Mouse (Mus musculus): ENCODE data around the gene Ssbp3. TPM values are rescaled to one million over a fixed set of nuclear protein-coding genes. Genes with fewer than 3 reads are reported as not detected.
A peak's percentile ranks its signal among the peaks of the same experiment; 100 is the strongest.

The Ssbp3 gene
- polyA plus RNA-seq, 1 experiment from 2014 or later, result 50.5 TPM

DNA sequence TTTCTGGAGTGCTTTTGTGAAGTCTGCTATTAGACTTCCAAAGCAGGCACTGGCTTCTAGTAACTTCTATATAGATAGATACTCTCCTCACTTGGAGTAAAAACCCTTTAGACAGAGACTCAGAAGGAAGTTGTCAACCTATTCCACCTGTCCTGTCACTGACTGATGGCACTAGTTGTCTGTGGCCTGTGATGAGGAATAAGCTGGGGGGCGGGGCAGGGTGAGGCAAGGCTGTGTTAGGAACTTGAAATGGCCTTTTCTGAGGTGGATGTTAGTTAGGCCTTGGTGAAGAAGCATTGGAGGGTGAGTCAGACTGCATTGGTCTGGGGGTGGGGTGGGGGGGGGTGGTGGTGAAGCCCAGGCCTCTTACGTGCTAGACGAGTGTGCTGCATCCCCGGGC, 65.4 kb downstream of the Ssbp3 start:
- no peak overlapping the region for H3K27ac ChIP-seq (replicated peaks)
- peaks cover 87% of the 10 kb centered on the region for H3K4me1 ChIP-seq (replicated peaks)
- H3K36me3 ChIP-seq (replicated peaks), result 0 out of 2 replicates have a peak, but pooled peaks cover 15% of the 10 kb centered on the region
- WGBS (ENCODE audit: insufficient replicate concordance), result 75% methylated on average over 4 of the region's 4 CpGs
- no peaks in the 10 kb centered on the region for H3K9me3 ChIP-seq (replicated peaks)
- H3K4me3 ChIP-seq (replicated peaks), result no peak overlapping the region
- no peak overlapping the region for H3K4me2 ChIP-seq
- H3K9ac ChIP-seq, result no peak overlapping the region
- no peak for ATAC-seq (ENCODE audit: insufficient read depth)
- no peaks in the 10 kb centered on the region for H3K27me3 ChIP-seq

DNA sequence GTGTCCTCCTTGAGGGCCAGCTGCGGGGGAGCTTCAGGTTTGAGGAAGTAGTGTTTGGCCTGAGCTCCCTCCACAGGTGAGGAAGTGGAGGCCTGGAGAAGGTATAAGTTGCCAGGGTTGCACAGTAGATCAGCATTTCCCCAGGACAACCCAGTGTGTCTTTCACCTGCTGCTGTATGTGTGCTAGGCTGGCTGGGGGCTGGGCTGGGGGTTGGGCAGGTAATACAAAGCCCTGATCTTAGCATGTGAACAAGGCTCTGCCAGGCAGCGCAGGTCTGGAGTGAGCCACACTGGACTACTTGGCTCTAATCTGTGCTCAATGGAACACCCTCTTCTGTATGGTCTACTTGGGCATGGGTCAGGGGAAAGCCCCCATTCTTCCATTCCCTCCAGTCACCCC, 66.1 kb downstream of the Ssbp3 start:
- no peak overlapping the region for H3K27ac ChIP-seq (replicated peaks)
- 73% methylated on average over 2 of the region's 2 CpGs for WGBS (ENCODE audit: insufficient replicate concordance)
- no peak for ATAC-seq (ENCODE audit: insufficient read depth)
- peaks cover 87% of the 10 kb centered on the region for H3K4me1 ChIP-seq (replicated peaks)
- no peaks in the 10 kb centered on the region for H3K27me3 ChIP-seq
- H3K36me3 ChIP-seq (replicated peaks), result 0 out of 2 replicates have a peak, but pooled peaks cover 18% of the 10 kb centered on the region
- no peak overlapping the region for H3K9ac ChIP-seq
- H3K4me2 ChIP-seq, result no peak overlapping the region
- H3K9me3 ChIP-seq (replicated peaks), result no peaks in the 10 kb centered on the region
- no peak overlapping the region for H3K4me3 ChIP-seq (replicated peaks)

- Histone ChIP-seq H3K27me3 (no peaks in the 10 kb centered on the region), H3K9me3 (replicated peaks) (no peaks in the 10 kb centered on the region), H3K27ac (replicated peaks) (no peak overlapping the region), H3K36me3 (replicated peaks) (0 out of 2 replicates have a peak, but pooled peaks cover 21% of the 10 kb centered on the region), H3K4me3 (replicated peaks) (no peak overlapping the region), H3K4me1 (replicated peaks) (peaks cover 87% of the 10 kb centered on the region), H3K4me2 (no peak overlapping the region), H3K9ac (no peak overlapping the region)
- ATAC-seq (ENCODE audit: insufficient read depth), result no peak
- WGBS (ENCODE audit: insufficient replicate concordance), result 20% methylated on average over 6 of the region's 6 CpGs
Observed at GRCm38 (mm10) chr4:106977218-106977651, 66.7 kb downstream of the Ssbp3 start.

- Histone ChIP-seq H3K27me3 (no peaks in the 10 kb centered on the region), H3K4me1 (replicated peaks) (peaks cover 86% of the 10 kb centered on the region), H3K4me2 (no peak overlapping the region), H3K9me3 (replicated peaks) (no peaks in the 10 kb centered on the region), H3K9ac (no peak overlapping the region), H3K27ac (replicated peaks) (no peak overlapping the region), H3K4me3 (replicated peaks) (no peak overlapping the region), H3K36me3 (replicated peaks) (0 out of 2 replicates have a peak, but pooled peaks cover 21% of the 10 kb centered on the region)
- ATAC-seq (ENCODE audit: insufficient read depth), result no peak
- 75% methylated on average over 8 of the region's 8 CpGs for WGBS (ENCODE audit: insufficient replicate concordance)
Observed at GRCm38 (mm10) chr4:106978376-106978775, 67.9 kb downstream of the Ssbp3 start.

GRCm38 (mm10) chr4:106980669-106981068, 70.2 kb downstream of the Ssbp3 start:
- peak overlapping the region; percentile 29; the same call in 1 of the 2 replicates for H3K9ac ChIP-seq
- no peak overlapping the region for H3K4me3 ChIP-seq (replicated peaks)
- peaks cover 90% of the 10 kb centered on the region for H3K4me1 ChIP-seq (replicated peaks)
- H3K27ac ChIP-seq (replicated peaks), result peak overlapping the region; percentile 60
- H3K4me2 ChIP-seq, result 0 out of 2 replicates have a peak overlapping the region, but pooled peaks have one; percentile 35
- 0 out of 2 replicates have a peak, but pooled peaks have one; percentile 27 for ATAC-seq (ENCODE audit: insufficient read depth)
- H3K9me3 ChIP-seq (replicated peaks), result no peaks in the 10 kb centered on the region
- H3K27me3 ChIP-seq, result no peaks in the 10 kb centered on the region
- WGBS (ENCODE audit: insufficient replicate concordance), result 25% methylated on average over 7 of the region's 7 CpGs
- H3K36me3 ChIP-seq (replicated peaks), result 0 out of 2 replicates have a peak, but pooled peaks cover 21% of the 10 kb centered on the region

DNA sequence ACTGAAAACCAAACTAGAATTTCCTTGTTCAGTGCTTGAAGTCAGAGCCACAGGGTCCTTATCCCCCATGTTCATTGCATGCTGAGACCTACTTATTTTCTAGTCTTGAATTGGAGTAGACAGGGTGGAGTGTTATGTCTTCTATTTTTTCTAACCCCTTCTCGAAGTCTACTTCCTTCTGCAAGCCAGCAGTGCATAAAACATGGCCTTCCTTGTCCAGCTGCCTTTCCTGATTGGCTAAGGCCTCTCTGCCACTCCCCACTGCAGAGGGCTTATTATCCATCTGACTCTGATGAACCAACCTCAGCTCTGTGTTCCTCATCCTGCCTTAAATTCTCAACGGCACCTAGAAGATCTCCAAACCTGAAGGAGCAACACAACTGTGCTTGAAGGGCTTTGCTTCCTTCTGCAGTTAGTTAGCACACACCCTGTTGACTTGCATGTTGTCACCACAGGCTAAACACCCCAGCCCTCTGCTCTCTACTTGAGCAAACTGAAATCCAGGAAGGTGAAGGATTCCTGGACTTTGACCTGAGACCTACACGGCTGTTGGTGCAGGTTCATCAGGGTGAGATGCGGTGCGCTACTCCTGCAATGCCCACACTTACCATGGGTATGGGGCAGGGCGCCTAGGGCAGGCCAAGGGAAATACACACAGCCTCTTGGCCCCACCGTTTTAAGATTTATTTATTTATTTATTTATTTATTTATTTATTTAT, 71.0 kb downstream of the Ssbp3 start:
- Histone ChIP-seq H3K27me3 (no peaks in the 10 kb centered on the region), H3K4me1 (replicated peaks) (peaks cover 90% of the 10 kb centered on the region), H3K9ac (no peak overlapping the region), H3K4me3 (replicated peaks) (no peak overlapping the region), H3K4me2 (no peak overlapping the region), H3K36me3 (replicated peaks) (0 out of 2 replicates have a peak, but pooled peaks cover 21% of the 10 kb centered on the region), H3K27ac (replicated peaks) (peak overlapping the region; percentile 60; the same call in 1 of the 2 replicates), H3K9me3 (replicated peaks) (no peaks in the 10 kb centered on the region)
- no peak for ATAC-seq (ENCODE audit: insufficient read depth)
- WGBS (ENCODE audit: insufficient replicate concordance), result 61% methylated on average over 7 of the region's 7 CpGs

- Histone ChIP-seq H3K9me3 (replicated peaks) (no peaks in the 10 kb centered on the region), H3K27ac (replicated peaks) (peak overlapping the region; percentile 65), H3K27me3 (no peaks in the 10 kb centered on the region), H3K4me2 (no peak overlapping the region), H3K4me3 (replicated peaks) (no peak overlapping the region), H3K9ac (no peak overlapping the region), H3K36me3 (replicated peaks) (0 out of 2 replicates have a peak, but pooled peaks cover 21% of the 10 kb centered on the region), H3K4me1 (replicated peaks) (peaks cover 90% of the 10 kb centered on the region)
- no peak for ATAC-seq (ENCODE audit: insufficient read depth)
- 58% methylated on average over 4 of the region's 4 CpGs for WGBS (ENCODE audit: insufficient replicate concordance)
Observed at GRCm38 (mm10) chr4:106982344-106983121, 72.0 kb downstream of the Ssbp3 start.

- H3K27ac ChIP-seq (replicated peaks), result no peak overlapping the region
Observed at GRCm38 (mm10) chr4:106983908-106984515, 73.5 kb downstream of the Ssbp3 start.

DNA sequence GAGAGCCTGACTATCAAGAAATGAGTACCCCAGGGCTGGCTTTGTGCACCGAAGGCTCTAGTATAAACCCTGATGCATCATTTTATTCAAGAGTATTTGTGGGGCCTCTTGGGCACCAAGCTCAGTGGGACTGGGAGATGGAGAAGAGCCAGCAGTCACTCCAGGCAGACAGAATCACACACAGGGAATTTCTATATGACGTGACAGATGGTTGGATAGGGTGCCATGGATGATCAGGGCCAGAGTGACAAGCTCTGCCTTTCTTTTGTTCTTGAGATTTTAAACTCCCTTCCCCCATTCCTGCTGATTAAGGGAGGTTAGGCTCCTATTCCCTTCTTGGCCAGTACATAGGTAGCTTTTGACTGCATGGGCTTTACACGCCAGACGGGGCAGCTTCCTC, 74.8 kb downstream of the Ssbp3 start:
- Histone ChIP-seq H3K4me1 (replicated peaks) (peaks cover 75% of the 10 kb centered on the region), H3K4me2 (no peak overlapping the region), H3K27me3 (no peaks in the 10 kb centered on the region), H3K9me3 (replicated peaks) (no peaks in the 10 kb centered on the region), H3K36me3 (replicated peaks) (0 out of 2 replicates have a peak, but pooled peaks cover 6% of the 10 kb centered on the region), H3K4me3 (replicated peaks) (no peak overlapping the region), H3K27ac (replicated peaks) (no peak overlapping the region; the same call in 1 of the 2 replicates), H3K9ac (no peak overlapping the region)
- no peak for ATAC-seq (ENCODE audit: insufficient read depth)
- WGBS (ENCODE audit: insufficient replicate concordance), result 74% methylated on average over 4 of the region's 4 CpGs

More at GRCm38 (mm10) chr4:106983908-106984515, 73.5 kb downstream of the Ssbp3 start:
- WGBS (ENCODE audit: insufficient replicate concordance), result 77% methylated on average over 7 of the region's 7 CpGs
- Histone ChIP-seq H3K4me2 (no peak overlapping the region), H3K4me3 (replicated peaks) (no peak overlapping the region), H3K27me3 (no peaks in the 10 kb centered on the region), H3K9ac (no peak overlapping the region), H3K36me3 (replicated peaks) (0 out of 2 replicates have a peak, but pooled peaks cover 16% of the 10 kb centered on the region), H3K9me3 (replicated peaks) (no peaks in the 10 kb centered on the region), H3K4me1 (replicated peaks) (peaks cover 87% of the 10 kb centered on the region)
- no peak for ATAC-seq (ENCODE audit: insufficient read depth)

- H3K27ac ChIP-seq (replicated peaks), result peak overlapping the region; percentile 66
- H3K4me2 ChIP-seq, result 0 out of 2 replicates have a peak overlapping the region, but pooled peaks have one; percentile 20
- H3K4me1 ChIP-seq (replicated peaks), result peaks cover 67% of the 10 kb centered on the region
- H3K9ac ChIP-seq, result no peak overlapping the region
- peaks cover 6% of the 10 kb centered on the region; the same call in 1 of the 2 replicates for H3K36me3 ChIP-seq (replicated peaks)
- H3K4me3 ChIP-seq (replicated peaks), result no peak overlapping the region
- H3K27me3 ChIP-seq, result no peaks in the 10 kb centered on the region
- no peaks in the 10 kb centered on the region for H3K9me3 ChIP-seq (replicated peaks)
- peak; percentile 53 for ATAC-seq (ENCODE audit: insufficient read depth)
- WGBS (ENCODE audit: insufficient replicate concordance), result 69% methylated on average over 15 of the region's 15 CpGs
Observed at GRCm38 (mm10) chr4:106985899-106986832, 75.7 kb downstream of the Ssbp3 start.
